Mouse (Mus musculus) kidney, embryonic 14.5 days (tissue): ENCODE data around the gene Plgrkt. TPM values are rescaled to one million over a fixed set of nuclear protein-coding genes. Genes with fewer than 3 reads are reported as not detected.
"Not testable (repeated sequence)": the region's sequence is repeated elsewhere in the genome, so short reads cannot be mapped to it uniquely, and the experiment has no call there.

Source experiments
- ATAC-seq: fragments of 200-750 bp; cut with Nextera tagmentation; 2 replicates; pipeline ENCODE4 v1.8.0; 2017; ENCODE audit warnings: moderate number of reproducible peaks, mild to moderate bottlenecking, moderate TSS enrichment, moderate library complexity; ENCODE audit not compliant: low FRiP score, low TSS enrichment
- H3K27ac ChIP-seq: fragments of 300-500 bp; sonication (generic); 2 replicates; pipeline ENCODE4 v1.5.1; 2014; ENCODE audit warnings: low read depth, mild to moderate bottlenecking, low read length, moderate library complexity, mixed read lengths
- H3K27me3 ChIP-seq: fragments of 300-500 bp; sonication (generic); 2 replicates; pipeline ENCODE4 v1.6.1; 2014; ENCODE audit warnings: mild to moderate bottlenecking, low read length; ENCODE audit not compliant: control insufficient read depth, insufficient read depth
- H3K36me3 ChIP-seq: fragments of 300-500 bp; sonication (generic); 2 replicates; pipeline ENCODE4 v1.6.1; 2014; ENCODE audit warnings: low read length, mixed read lengths; ENCODE audit not compliant: control insufficient read depth, insufficient read depth
- H3K4me1 ChIP-seq: fragments of 300-500 bp; sonication (generic); 2 replicates; pipeline ENCODE4 v1.6.1; 2014; ENCODE audit warnings: low read length, mixed read lengths; ENCODE audit not compliant: control insufficient read depth, insufficient read depth
- H3K4me2 ChIP-seq: fragments of 300-500 bp; sonication (generic); replicated peaks from 2 replicates; pipeline ENCODE4 v1.6.1; 2014; ENCODE audit warnings: low read depth, mild to moderate bottlenecking, low read length
- H3K4me3 ChIP-seq: fragments of 300-500 bp; sonication (generic); 2 replicates; pipeline ENCODE4 v1.5.1; 2014; ENCODE audit warnings: mild to moderate bottlenecking, low read length
- H3K9ac ChIP-seq: fragments of 300-500 bp; sonication (generic); 2 replicates; pipeline ENCODE4 v1.6.1; 2014; ENCODE audit warnings: low read depth, mild to moderate bottlenecking, low read length, moderate library complexity
- H3K9me3 ChIP-seq: fragments of 300-500 bp; sonication (generic); 2 replicates; pipeline ENCODE4 v1.6.1; 2016; ENCODE audit warnings: low read length; ENCODE audit not compliant: control insufficient read depth
- WGBS: fragments of 180-500 bp; shearing (Covaris S2); extraction: QIAGEN DNeasy Blood & Tissue Kit; methylation state at CpG from one replicate; pipeline ENCODE4 v1.1.7; 2014; 5-methylcytosine and 5-hydroxymethylcytosine counted together
- polyA plus RNA-seq: library from polyadenylated mRNA; unstranded; fragments of >200 nt; fragmentation: Nextera tagmentation; extraction: Ambion mirVana; gene quantifications from 2 replicates; pipeline ENCODE4 v1.2.1, GENCODE M21; 2014

Gene Plgrkt
- 47.2 and 61.6 TPM in 2 replicates for polyA plus RNA-seq

GRCm38 (mm10) chr19:29366969-29367622, at the start of gene Plgrkt, which contains the start of gene Cd274:
Gene Plgrkt (minus strand): TSS chr19:29367390.
Gene Cd274 (plus strand): TSS chr19:29367455.
- H3K9me3 ChIP-seq = no peaks in the 10 kb centered on the region
- peak within 1 kb of the TSS; percentile 50 for H3K4me3 ChIP-seq
- H3K27ac ChIP-seq = no peak within 1 kb of the TSS
- 5% methylated on average over 26 of the region's 26 CpGs for WGBS
- H3K27me3 ChIP-seq = no peaks in the 10 kb centered on the region
- peaks cover 3% of the 10 kb centered on the region; the same call in 1 of the 2 replicates for H3K4me1 ChIP-seq
- ATAC-seq = peak; percentile 73; the same call in 1 of the 2 replicates
- H3K9ac ChIP-seq = peak within 1 kb of the TSS; percentile 38
- H3K36me3 ChIP-seq = no peaks in the 10 kb centered on the region
- peak within 1 kb of the TSS; percentile 59 for H3K4me2 ChIP-seq

- Histone ChIP-seq H3K36me3 (no peaks in the 10 kb centered on the region), H3K9ac (no peak overlapping the region), H3K4me1 (no peaks in the 10 kb centered on the region), H3K4me2 (no peak overlapping the region), H3K4me3 (no peak overlapping the region), H3K27me3 (no peaks in the 10 kb centered on the region), H3K27ac (no peak overlapping the region), H3K9me3 (no peaks in the 10 kb centered on the region)
- 67% methylated on average over 3 of the region's 3 CpGs for WGBS
- ATAC-seq = no peak
These were observed 49.3 kb upstream of the Plgrkt start for GRCm38 (mm10) chr19:29416393-29416902.

GRCm38 (mm10) chr19:29414917-29415316, 47.7 kb upstream of the Plgrkt start:
- H3K4me2 ChIP-seq, H3K4me1 ChIP-seq, H3K4me3 ChIP-seq, H3K9ac ChIP-seq, H3K36me3 ChIP-seq, ATAC-seq, H3K27ac ChIP-seq, H3K27me3 ChIP-seq, H3K9me3 ChIP-seq: not testable (repeated sequence)

GRCm38 (mm10) chr19:29414513-29414912, 47.3 kb upstream of the Plgrkt start:
- Histone ChIP-seq H3K4me3 (no peak overlapping the region), H3K9me3 (no peaks in the 10 kb centered on the region), H3K4me2 (no peak overlapping the region), H3K27me3 (no peaks in the 10 kb centered on the region), H3K9ac (no peak overlapping the region), H3K4me1 (no peaks in the 10 kb centered on the region), H3K36me3 (no peaks in the 10 kb centered on the region), H3K27ac (no peak overlapping the region)
- no peak for ATAC-seq
- 81% methylated on average over 3 of the region's 3 CpGs for WGBS

DNA sequence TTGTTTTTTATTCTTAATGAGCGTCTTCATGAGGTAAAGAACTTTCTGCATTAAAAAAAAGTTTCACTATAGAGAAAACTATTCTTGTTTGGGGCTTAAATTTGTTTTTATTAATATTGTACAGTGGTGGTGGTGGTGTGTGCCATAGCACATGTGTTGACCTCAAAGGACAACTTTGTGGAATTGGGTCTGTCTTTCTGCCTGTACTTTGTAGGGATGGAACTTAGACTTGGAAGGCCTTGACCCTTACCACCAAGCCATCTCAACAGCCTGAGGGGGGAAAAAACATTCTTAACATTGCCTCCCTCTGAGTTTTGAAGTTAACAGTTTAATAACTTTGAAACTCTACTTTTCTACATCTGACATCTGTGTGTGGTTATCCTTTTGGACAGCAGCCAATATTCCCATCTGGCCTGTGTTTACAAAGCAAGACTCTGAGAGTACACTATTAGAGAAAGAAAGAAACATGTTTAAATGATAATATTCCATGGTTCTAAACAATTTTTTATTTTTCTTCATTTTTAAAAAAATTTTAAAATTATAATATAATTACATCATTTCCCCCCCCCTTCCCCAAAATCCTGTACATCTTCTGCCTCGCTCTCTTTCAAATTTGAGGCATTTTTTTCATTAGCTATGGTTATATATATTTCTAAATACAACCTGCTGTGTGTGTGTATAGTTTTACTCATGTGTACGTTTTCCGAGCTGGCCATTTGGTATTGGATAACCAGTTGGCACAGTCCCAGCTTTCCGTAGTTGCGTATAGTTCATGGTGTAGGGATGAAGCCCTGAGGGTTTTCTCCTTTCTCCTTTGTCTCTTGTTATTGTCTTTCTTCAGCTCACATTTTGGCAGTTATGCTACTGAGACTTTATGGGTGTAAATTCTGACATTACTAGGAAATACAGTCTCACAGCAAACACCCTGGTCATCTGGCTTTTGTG, 45.6 kb upstream of the Plgrkt start:
- no peaks in the 10 kb centered on the region for H3K9me3 ChIP-seq
- H3K36me3 ChIP-seq = no peaks in the 10 kb centered on the region
- no peak overlapping the region for H3K4me2 ChIP-seq
- H3K27me3 ChIP-seq = no peaks in the 10 kb centered on the region
- H3K4me3 ChIP-seq = no peak overlapping the region
- no peaks in the 10 kb centered on the region for H3K4me1 ChIP-seq
- H3K9ac ChIP-seq = no peak overlapping the region
- no peak for ATAC-seq
- 77% methylated on average over 6 of the region's 6 CpGs for WGBS
- H3K27ac ChIP-seq = no peak overlapping the region

DNA sequence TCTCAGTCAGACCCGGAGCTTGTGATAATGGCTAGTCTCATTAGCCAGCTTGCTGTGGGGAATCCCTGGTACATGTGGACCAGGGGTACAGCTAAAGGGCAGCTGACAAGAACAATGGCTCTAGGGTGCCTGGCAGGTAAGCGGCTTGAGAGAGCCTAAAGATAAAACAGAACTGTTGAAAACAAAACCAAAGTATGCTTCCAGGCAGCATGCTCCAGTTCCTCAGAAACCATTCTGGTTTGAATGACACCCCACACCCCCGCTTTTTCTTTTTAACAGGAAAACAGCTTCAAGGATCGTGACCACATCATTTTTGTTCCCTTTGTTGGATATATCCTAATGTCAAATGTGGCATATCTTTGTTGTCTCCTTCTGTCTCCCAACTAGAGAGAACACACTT, 43.4 kb upstream of the Plgrkt start, which contains the start of gene Pdcd1lg2:
Gene Pdcd1lg2, plus strand, starts transcription at position 301 of the 400 bp plus-strand sequence.
- WGBS = 85% methylated on average over 4 of the region's 4 CpGs
- H3K27me3 ChIP-seq = no peaks in the 10 kb centered on the region
- H3K36me3 ChIP-seq = no peaks in the 10 kb centered on the region
- no peak within 1 kb of the TSS for H3K27ac ChIP-seq
- no peak within 1 kb of the TSS for H3K9ac ChIP-seq
- no peaks in the 10 kb centered on the region for H3K9me3 ChIP-seq
- H3K4me2 ChIP-seq = no peak within 1 kb of the TSS
- no peak for ATAC-seq
- no peak within 1 kb of the TSS for H3K4me3 ChIP-seq
- no peaks in the 10 kb centered on the region for H3K4me1 ChIP-seq

DNA sequence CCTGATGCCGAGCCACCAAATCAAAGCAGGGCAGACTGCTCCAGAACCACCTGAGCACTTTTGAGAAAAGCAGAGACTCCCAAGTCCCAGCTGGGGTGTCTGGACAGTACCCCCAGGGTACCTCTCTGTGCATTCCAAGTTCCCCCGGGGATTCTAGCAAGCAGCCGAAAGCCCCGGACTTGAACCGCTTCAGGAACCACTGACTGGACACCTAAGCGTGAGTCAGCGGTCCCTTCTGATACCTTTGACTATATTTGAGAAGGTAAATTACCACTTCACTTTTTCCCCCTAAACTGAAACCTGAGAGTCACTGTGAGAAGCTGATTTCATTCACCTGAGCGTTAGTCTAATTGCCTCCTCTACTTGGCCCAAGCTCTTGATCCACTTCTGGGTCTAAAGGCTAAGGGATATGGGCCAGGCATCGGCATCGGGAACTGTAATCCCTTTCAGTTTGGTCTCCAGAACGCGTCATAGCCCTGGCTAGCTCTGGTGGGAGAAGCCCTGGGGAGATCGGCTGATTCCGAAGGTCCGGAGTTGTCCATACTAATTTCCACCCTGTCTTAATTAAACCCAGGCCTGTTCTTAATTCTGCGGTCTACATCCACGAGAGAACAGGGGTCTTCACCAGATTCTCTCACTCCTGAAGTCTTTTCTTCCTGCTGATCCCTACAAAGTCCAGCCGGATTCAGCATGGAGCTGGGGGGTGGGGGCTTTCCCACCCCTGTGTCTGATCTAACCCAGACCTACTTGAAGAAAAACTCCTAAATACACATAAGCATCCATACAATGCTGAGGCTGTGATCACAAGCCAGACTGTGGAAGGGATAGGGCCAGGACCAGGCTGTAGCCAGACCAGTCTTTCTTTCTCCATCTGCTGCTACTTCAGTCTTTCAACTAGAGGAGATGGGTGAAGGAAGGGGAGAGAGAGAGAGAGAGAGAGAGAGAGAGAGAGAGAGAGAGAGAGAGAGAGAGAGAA, 39.1 kb upstream of the Plgrkt start:
- Histone ChIP-seq H3K4me1 (no peaks in the 10 kb centered on the region), H3K9ac (no peak overlapping the region), H3K27me3 (no peaks in the 10 kb centered on the region), H3K9me3 (no peaks in the 10 kb centered on the region), H3K36me3 (no peaks in the 10 kb centered on the region), H3K4me2 (no peak overlapping the region), H3K27ac (no peak overlapping the region), H3K4me3 (no peak overlapping the region)
- ATAC-seq = no peak
- WGBS = 87% methylated on average over 18 of the region's 18 CpGs

GRCm38 (mm10) chr19:29405388-29405787, 38.2 kb upstream of the Plgrkt start:
- no peak for ATAC-seq
- H3K27me3 ChIP-seq = no peaks in the 10 kb centered on the region
- no peaks in the 10 kb centered on the region for H3K9me3 ChIP-seq
- no peak overlapping the region for H3K9ac ChIP-seq
- H3K4me1 ChIP-seq = no peaks in the 10 kb centered on the region
- no peak overlapping the region for H3K4me2 ChIP-seq
- no peak overlapping the region for H3K4me3 ChIP-seq
- 53% methylated on average over 2 of the region's 2 CpGs for WGBS
- no peaks in the 10 kb centered on the region for H3K36me3 ChIP-seq
- no peak overlapping the region for H3K27ac ChIP-seq
